Mouse (Mus musculus): Measurements from ENCODE around the gene Rgl1. TPM values are rescaled to one million over a fixed set of nuclear protein-coding genes. Genes with fewer than 3 reads are reported as not detected.

Rgl1 gene
- polyA plus RNA-seq, 1 experiment = 3.3 TPM

GRCm38 (mm10) chr1:152681676-152682367 lies 84.3 kb downstream of the Rgl1 start:
- TF ChIP-seq POLR2A (IDR thresholded peaks at IDR 0.05; ENCODE audit: low read depth, low read length) (no peak), CTCF (IDR thresholded peaks at IDR 0.05; ENCODE audit: extremely low read depth, insufficient read length, insufficient replicate concordance, low read depth, low read length) (no peak)
- no peak overlapping the region for H3K4me3 ChIP-seq (ENCODE audit: low read depth, low read length)
- H3K36me3 ChIP-seq (ENCODE audit: control insufficient read depth, insufficient read depth, low read length) = no peaks in the 10 kb centered on the region
- H3K27me3 ChIP-seq (ENCODE audit: control insufficient read depth, insufficient read depth, low read length) = no peaks in the 10 kb centered on the region
- H3K4me1 ChIP-seq (ENCODE audit: control insufficient read depth, insufficient read depth, insufficient read length, low read length) = peaks cover 6% of the 10 kb centered on the region; the same call in 1 of the 2 replicates
- H3K27ac ChIP-seq (ENCODE audit: insufficient read depth, low read depth, low read length) = no peak overlapping the region
- 73% methylated on average over 6 of the region's 6 CpGs for WGBS

GRCm38 (mm10) chr1:152681116-152681515 lies 85.0 kb downstream of the Rgl1 start:
- H3K27ac ChIP-seq (ENCODE audit: insufficient read depth, low read depth, low read length) = no peak overlapping the region
- peaks cover 6% of the 10 kb centered on the region; the same call in 1 of the 2 replicates for H3K4me1 ChIP-seq (ENCODE audit: control insufficient read depth, insufficient read depth, insufficient read length, low read length)
- 47% methylated on average over 8 of the region's 8 CpGs for WGBS
- H3K4me3 ChIP-seq (ENCODE audit: low read depth, low read length) = no peak overlapping the region
- no peak for TF ChIP-seq POLR2A (IDR thresholded peaks at IDR 0.05; ENCODE audit: low read depth, low read length)
- TF ChIP-seq CTCF (IDR thresholded peaks at IDR 0.05; ENCODE audit: extremely low read depth, insufficient read length, insufficient replicate concordance, low read depth, low read length) = no peak
- no peaks in the 10 kb centered on the region for H3K36me3 ChIP-seq (ENCODE audit: control insufficient read depth, insufficient read depth, low read length)
- no peaks in the 10 kb centered on the region for H3K27me3 ChIP-seq (ENCODE audit: control insufficient read depth, insufficient read depth, low read length)

- WGBS = 38% methylated on average over 5 of the region's 5 CpGs
- Histone ChIP-seq H3K27me3 (ENCODE audit: control insufficient read depth, insufficient read depth, low read length) (no peaks in the 10 kb centered on the region), H3K27ac (ENCODE audit: insufficient read depth, low read depth, low read length) (0 out of 2 replicates have a peak overlapping the region, but pooled peaks have one; percentile 1), H3K4me3 (ENCODE audit: low read depth, low read length) (no peak overlapping the region), H3K36me3 (ENCODE audit: control insufficient read depth, insufficient read depth, low read length) (no peaks in the 10 kb centered on the region), H3K4me1 (ENCODE audit: control insufficient read depth, insufficient read depth, insufficient read length, low read length) (peaks cover 6% of the 10 kb centered on the region; the same call in 1 of the 2 replicates)
- TF ChIP-seq POLR2A (IDR thresholded peaks at IDR 0.05; ENCODE audit: low read depth, low read length) (no peak), CTCF (IDR thresholded peaks at IDR 0.05; ENCODE audit: extremely low read depth, insufficient read length, insufficient replicate concordance, low read depth, low read length) (no peak)
Observed at GRCm38 (mm10) chr1:152678451-152678850, 87.7 kb downstream of the Rgl1 start.

GRCm38 (mm10) chr1:152677482-152678211 lies 88.5 kb downstream of the Rgl1 start:
- TF ChIP-seq CTCF (IDR thresholded peaks at IDR 0.05; ENCODE audit: extremely low read depth, insufficient read length, insufficient replicate concordance, low read depth, low read length) (no peak), POLR2A (IDR thresholded peaks at IDR 0.05; ENCODE audit: low read depth, low read length) (no peak)
- Histone ChIP-seq H3K27ac (ENCODE audit: insufficient read depth, low read depth, low read length) (peak overlapping the region; percentile 55), H3K4me1 (ENCODE audit: control insufficient read depth, insufficient read depth, insufficient read length, low read length) (peaks cover 6% of the 10 kb centered on the region; the same call in 1 of the 2 replicates), H3K36me3 (ENCODE audit: control insufficient read depth, insufficient read depth, low read length) (no peaks in the 10 kb centered on the region), H3K27me3 (ENCODE audit: control insufficient read depth, insufficient read depth, low read length) (no peaks in the 10 kb centered on the region), H3K4me3 (ENCODE audit: low read depth, low read length) (no peak overlapping the region)
- 69% methylated on average over 12 of the region's 12 CpGs for WGBS

- WGBS = 63% methylated on average over 8 of the region's 8 CpGs
- Histone ChIP-seq H3K36me3 (ENCODE audit: control insufficient read depth, insufficient read depth, low read length) (no peaks in the 10 kb centered on the region), H3K4me3 (ENCODE audit: low read depth, low read length) (no peak overlapping the region), H3K27ac (ENCODE audit: insufficient read depth, low read depth, low read length) (peak overlapping the region; percentile 35; the same call in 1 of the 2 replicates), H3K4me1 (ENCODE audit: control insufficient read depth, insufficient read depth, insufficient read length, low read length) (no peaks in the 10 kb centered on the region), H3K27me3 (ENCODE audit: control insufficient read depth, insufficient read depth, low read length) (no peaks in the 10 kb centered on the region)
- no peak for TF ChIP-seq CTCF (IDR thresholded peaks at IDR 0.05; ENCODE audit: extremely low read depth, insufficient read length, insufficient replicate concordance, low read depth, low read length)
- no peak for TF ChIP-seq POLR2A (IDR thresholded peaks at IDR 0.05; ENCODE audit: low read depth, low read length)
Observed at GRCm38 (mm10) chr1:152669446-152670180, 96.5 kb downstream of the Rgl1 start.

- H3K36me3 ChIP-seq (ENCODE audit: control insufficient read depth, insufficient read depth, low read length) = no peaks in the 10 kb centered on the region
- no peak overlapping the region for H3K27ac ChIP-seq (ENCODE audit: insufficient read depth, low read depth, low read length)
- no peaks in the 10 kb centered on the region for H3K4me1 ChIP-seq (ENCODE audit: control insufficient read depth, insufficient read depth, insufficient read length, low read length)
- WGBS = 87% methylated on average over 7 of the region's 7 CpGs
- no peaks in the 10 kb centered on the region for H3K27me3 ChIP-seq (ENCODE audit: control insufficient read depth, insufficient read depth, low read length)
- TF ChIP-seq CTCF (IDR thresholded peaks at IDR 0.05; ENCODE audit: extremely low read depth, insufficient read length, insufficient replicate concordance, low read depth, low read length) (no peak), POLR2A (IDR thresholded peaks at IDR 0.05; ENCODE audit: low read depth, low read length) (no peak)
- no peak overlapping the region for H3K4me3 ChIP-seq (ENCODE audit: low read depth, low read length)
Observed at GRCm38 (mm10) chr1:152660436-152660835, 105.7 kb downstream of the Rgl1 start.
